Mouse (Mus musculus) forebrain, embryonic 16.5 days (tissue): ENCODE measurements around the gene Sec14l3. TPM values are rescaled to one million over a fixed set of nuclear protein-coding genes. Genes with fewer than 3 reads are reported as not detected.

Experiments used
- ATAC-seq: fragments of 200-750 bp; cut with Nextera tagmentation; 2 replicates; pipeline ENCODE4 v1.8.0; 2017; ENCODE audit warnings: mild to moderate bottlenecking, moderate library complexity
- H3K27ac ChIP-seq: fragments of 300-500 bp; sonication (generic); 2 replicates; pipeline ENCODE4 v1.5.1; 2014; ENCODE audit warnings: low read length, control low read depth
- H3K27me3 ChIP-seq: fragments of 300-500 bp; sonication (generic); replicated peaks from 2 replicates; pipeline ENCODE4 v1.6.1; 2014; ENCODE audit warnings: low read length; ENCODE audit not compliant: control insufficient read depth, insufficient read depth
- H3K36me3 ChIP-seq: fragments of 300-500 bp; sonication (generic); 2 replicates; pipeline ENCODE4 v1.6.1; 2014; ENCODE audit not compliant: control insufficient read depth, insufficient read depth
- H3K4me1 ChIP-seq: fragments of 300-500 bp; sonication (generic); replicated peaks from 2 replicates; pipeline ENCODE4 v1.6.1; 2014; ENCODE audit warnings: low read length; ENCODE audit not compliant: control insufficient read depth, insufficient read depth
- H3K4me2 ChIP-seq: fragments of 300-500 bp; sonication (generic); 2 replicates; pipeline ENCODE4 v1.6.1; 2014; ENCODE audit warnings: mild to moderate bottlenecking, low read length, control low read depth
- H3K4me3 ChIP-seq: fragments of 300-500 bp; sonication (generic); replicated peaks from 2 replicates; pipeline ENCODE4 v1.5.1; 2014; ENCODE audit warnings: mild to moderate bottlenecking, low read length, control low read depth
- H3K9ac ChIP-seq: fragments of 300-500 bp; sonication (generic); replicated peaks from 2 replicates; pipeline ENCODE4 v1.6.1; 2014; ENCODE audit warnings: low read depth, low read length, control low read depth
- H3K9me3 ChIP-seq: fragments of 300-500 bp; sonication (generic); 2 replicates; pipeline ENCODE4 v1.6.1; 2016; ENCODE audit warnings: low read length; ENCODE audit not compliant: control insufficient read depth
- WGBS: fragments of 180-500 bp; shearing (Covaris S2); extraction: QIAGEN DNeasy Blood & Tissue Kit; methylation state at CpG from one replicate; pipeline ENCODE4 v1.1.7; 2014; 5-methylcytosine and 5-hydroxymethylcytosine counted together
- polyA plus RNA-seq: library from polyadenylated mRNA; unstranded; fragments of >200 nt; fragmentation: Nextera tagmentation; extraction: Ambion mirVana; gene quantifications from 2 replicates; pipeline ENCODE4 v1.2.1, GENCODE M21; 2015

The Sec14l3 gene
- polyA plus RNA-seq, 1 experiment from 2014 or later = 2.8 TPM

GRCm38 (mm10) chr11:4033471-4033870 lies 31.2 kb upstream of the Sec14l3 start:
- Histone ChIP-seq H3K36me3 (no peaks in the 10 kb centered on the region), H3K27me3 (no peaks in the 10 kb centered on the region), H3K9ac (no peak overlapping the region), H3K4me2 (no peak overlapping the region), H3K4me3 (no peak overlapping the region), H3K9me3 (no peaks in the 10 kb centered on the region), H3K4me1 (no peaks in the 10 kb centered on the region), H3K27ac (no peak overlapping the region)
- WGBS = 74% methylated on average over 7 of the region's 7 CpGs
- no peak for ATAC-seq

DNA sequence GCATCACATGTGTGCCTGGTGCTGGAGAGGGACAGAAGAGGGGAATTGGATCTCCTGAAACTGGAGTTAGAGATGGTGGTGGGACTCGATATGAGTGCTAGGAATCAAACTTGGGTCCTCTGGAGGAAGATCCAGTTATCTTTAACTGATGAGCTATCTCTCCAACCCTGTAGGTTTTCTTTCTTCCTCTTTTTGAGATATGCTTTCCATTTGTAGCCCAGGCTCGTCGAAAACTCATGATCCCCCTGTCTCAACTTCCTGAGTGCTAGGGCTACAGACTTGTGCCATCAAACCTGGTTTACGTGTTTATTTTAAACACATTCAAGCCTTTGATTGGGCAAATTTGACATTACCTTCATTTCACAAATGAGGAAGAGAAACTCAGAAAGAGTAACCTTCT lies 30.5 kb upstream of the Sec14l3 start:
- Histone ChIP-seq H3K27me3 (no peaks in the 10 kb centered on the region), H3K36me3 (no peaks in the 10 kb centered on the region), H3K4me2 (no peak overlapping the region), H3K27ac (no peak overlapping the region), H3K4me1 (no peaks in the 10 kb centered on the region), H3K9me3 (no peaks in the 10 kb centered on the region), H3K4me3 (no peak overlapping the region), H3K9ac (no peak overlapping the region)
- 91% methylated on average over 4 of the region's 4 CpGs for WGBS
- ATAC-seq = no peak

DNA sequence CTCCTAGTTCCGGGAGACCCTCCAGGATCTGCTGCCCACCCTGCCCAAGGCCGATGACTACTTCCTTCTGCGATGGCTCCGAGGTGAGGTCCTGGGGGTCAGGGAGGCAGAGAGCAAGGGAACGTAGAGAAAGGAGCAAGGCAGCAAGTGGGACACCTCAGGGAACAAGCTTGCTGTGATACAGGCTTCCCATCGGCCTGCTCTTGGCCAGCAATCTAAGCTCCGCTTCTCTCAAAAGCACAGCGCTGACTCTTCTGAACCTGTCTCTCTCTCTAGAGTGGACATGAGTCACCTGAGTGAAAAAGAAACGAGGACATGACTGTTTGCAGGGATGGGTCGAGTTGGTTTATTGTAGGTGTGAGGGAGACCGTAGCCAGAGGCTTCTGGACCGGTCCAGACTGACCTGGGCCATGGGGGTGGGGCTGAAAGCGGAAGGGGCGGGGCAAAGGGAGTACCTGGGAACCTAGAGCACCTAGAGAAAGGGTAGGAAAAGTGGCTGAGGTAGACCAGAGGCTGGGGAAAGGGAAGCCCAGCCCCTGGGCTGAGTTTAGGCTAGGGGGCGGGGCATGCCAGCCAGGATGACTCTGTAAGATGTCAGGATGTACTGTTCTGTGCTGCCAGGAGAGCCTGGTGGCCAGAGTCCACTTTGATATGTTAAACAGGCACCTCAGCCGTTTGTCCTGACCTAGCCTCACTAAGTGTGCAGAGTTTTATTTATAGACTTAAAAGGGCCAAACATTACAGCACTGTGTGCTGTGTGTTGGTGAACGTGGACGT lies 29.3 kb upstream of the Sec14l3 start:
- Histone ChIP-seq H3K9me3 (no peaks in the 10 kb centered on the region), H3K27ac (no peak overlapping the region), H3K4me1 (no peaks in the 10 kb centered on the region), H3K4me2 (no peak overlapping the region), H3K4me3 (no peak overlapping the region), H3K27me3 (no peaks in the 10 kb centered on the region), H3K36me3 (no peaks in the 10 kb centered on the region), H3K9ac (no peak overlapping the region)
- 69% methylated on average over 18 of the region's 18 CpGs for WGBS
- no peak for ATAC-seq

GRCm38 (mm10) chr11:4035916-4036315 lies 28.7 kb upstream of the Sec14l3 start:
- Histone ChIP-seq H3K9me3 (no peaks in the 10 kb centered on the region), H3K27ac (no peak overlapping the region), H3K4me3 (no peak overlapping the region), H3K36me3 (no peaks in the 10 kb centered on the region), H3K27me3 (no peaks in the 10 kb centered on the region), H3K4me2 (no peak overlapping the region), H3K9ac (no peak overlapping the region), H3K4me1 (no peaks in the 10 kb centered on the region)
- WGBS = 93% methylated on average over 6 of the region's 6 CpGs
- ATAC-seq = no peak

DNA sequence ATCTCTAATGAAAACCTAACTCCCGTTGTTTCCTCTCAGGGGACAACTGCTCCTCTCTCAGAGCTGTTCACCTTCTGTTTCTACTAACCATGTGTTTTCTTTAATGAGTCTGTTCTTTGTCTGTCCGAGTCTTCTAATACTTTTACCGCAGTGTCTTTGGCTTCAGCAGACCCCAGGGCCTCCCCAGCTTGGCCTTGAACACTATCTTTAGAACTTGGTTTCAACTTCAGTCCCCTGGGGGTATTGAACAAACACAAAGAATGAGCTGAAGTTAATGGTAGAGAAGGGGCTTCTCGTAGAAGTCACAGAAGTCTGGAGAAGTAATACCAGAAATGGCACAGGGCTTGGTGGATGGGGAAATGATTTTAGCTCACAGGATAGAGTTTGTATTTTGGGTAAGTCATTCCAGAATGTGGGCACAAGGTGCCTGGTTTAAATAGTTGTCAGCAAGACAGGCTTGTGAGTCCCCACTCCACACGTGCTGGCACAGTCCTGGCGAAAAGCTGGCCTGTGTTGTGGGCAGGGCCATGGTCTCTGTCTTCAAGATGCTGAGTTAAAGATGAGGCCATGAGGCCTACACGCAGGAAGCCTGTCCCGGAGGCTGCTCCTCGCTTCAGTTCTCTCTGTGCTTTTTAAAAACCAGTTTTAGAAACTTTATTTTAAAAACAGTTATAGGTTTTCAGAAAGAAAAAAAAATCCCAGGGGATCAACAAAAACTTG lies 28.1 kb upstream of the Sec14l3 start:
- no peak overlapping the region for H3K4me2 ChIP-seq
- H3K9me3 ChIP-seq = no peaks in the 10 kb centered on the region
- WGBS = 74% methylated on average over 9 of the region's 9 CpGs
- no peak overlapping the region for H3K4me3 ChIP-seq
- no peak overlapping the region for H3K27ac ChIP-seq
- no peaks in the 10 kb centered on the region for H3K4me1 ChIP-seq
- ATAC-seq = no peak
- H3K9ac ChIP-seq = no peak overlapping the region
- H3K36me3 ChIP-seq = no peaks in the 10 kb centered on the region
- no peaks in the 10 kb centered on the region for H3K27me3 ChIP-seq

- H3K4me1 ChIP-seq = no peaks in the 10 kb centered on the region
- H3K9me3 ChIP-seq = no peaks in the 10 kb centered on the region
- H3K9ac ChIP-seq = no peak overlapping the region
- no peak overlapping the region for H3K4me3 ChIP-seq
- no peak overlapping the region for H3K4me2 ChIP-seq
- 89% methylated on average over 4 of the region's 4 CpGs for WGBS
- no peak overlapping the region for H3K27ac ChIP-seq
- H3K27me3 ChIP-seq = no peaks in the 10 kb centered on the region
- no peaks in the 10 kb centered on the region for H3K36me3 ChIP-seq
- no peak for ATAC-seq
These were observed 24.7 kb upstream of the Sec14l3 start for GRCm38 (mm10) chr11:4039951-4040350.

GRCm38 (mm10) chr11:4041123-4041625 lies 23.5 kb upstream of the Sec14l3 start:
- H3K4me1 ChIP-seq = no peaks in the 10 kb centered on the region
- no peak overlapping the region for H3K27ac ChIP-seq
- H3K4me2 ChIP-seq = no peak overlapping the region
- no peaks in the 10 kb centered on the region for H3K36me3 ChIP-seq
- H3K9ac ChIP-seq = no peak overlapping the region
- no peaks in the 10 kb centered on the region for H3K9me3 ChIP-seq
- no peak for ATAC-seq
- H3K27me3 ChIP-seq = no peaks in the 10 kb centered on the region
- H3K4me3 ChIP-seq = no peak overlapping the region
- 81% methylated on average over 6 of the region's 6 CpGs for WGBS

DNA sequence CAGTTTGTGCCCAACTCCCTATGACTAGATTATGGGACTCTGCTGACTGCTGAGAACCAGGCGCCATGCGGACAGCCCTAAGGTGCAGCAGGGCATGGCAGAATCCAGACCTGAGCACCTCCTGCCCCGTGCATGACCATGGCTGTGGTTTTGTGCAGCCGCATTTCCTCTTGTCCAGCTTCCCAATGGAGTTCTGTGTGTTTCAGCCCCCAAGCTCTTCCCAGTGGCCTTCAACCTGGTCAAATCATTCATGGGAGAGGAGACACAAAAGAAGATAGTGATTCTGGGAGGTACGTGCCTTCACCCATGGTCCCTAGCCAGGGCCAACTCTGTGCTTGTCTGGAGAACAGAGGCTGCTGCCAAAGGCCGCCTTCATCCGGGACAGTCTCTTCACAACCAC lies 21.6 kb upstream of the Sec14l3 start:
- Histone ChIP-seq H3K9ac (no peak overlapping the region), H3K27ac (no peak overlapping the region), H3K9me3 (no peaks in the 10 kb centered on the region), H3K36me3 (no peaks in the 10 kb centered on the region), H3K4me2 (no peak overlapping the region), H3K27me3 (no peaks in the 10 kb centered on the region), H3K4me3 (no peak overlapping the region), H3K4me1 (no peaks in the 10 kb centered on the region)
- WGBS = 89% methylated on average over 7 of the region's 7 CpGs
- ATAC-seq = no peak

DNA sequence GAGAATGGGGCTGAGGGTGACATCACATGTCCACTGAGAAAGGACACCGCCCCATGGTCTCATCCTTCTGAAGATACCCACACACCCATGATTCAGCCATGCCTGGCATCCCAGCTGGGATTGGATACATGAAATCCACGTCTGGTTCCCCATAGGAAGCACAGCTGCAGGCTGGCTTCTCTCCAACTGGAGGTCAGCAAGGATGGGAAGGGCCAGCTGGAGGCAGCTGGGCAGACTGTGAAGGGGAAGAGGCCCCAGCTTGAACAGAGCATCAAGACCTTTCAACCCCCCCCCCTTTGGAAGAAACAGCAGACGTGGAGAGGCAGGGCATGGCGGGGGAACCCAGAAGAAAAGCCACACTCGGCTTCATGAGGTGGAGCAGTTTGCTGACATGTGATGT lies 18.1 kb upstream of the Sec14l3 start:
- 66% methylated on average over 5 of the region's 5 CpGs for WGBS
- no peaks in the 10 kb centered on the region for H3K27me3 ChIP-seq

More for the DNA sequence above, 18.1 kb upstream of the Sec14l3 start:
- H3K4me2 ChIP-seq = no peak overlapping the region
- no peaks in the 10 kb centered on the region for H3K4me1 ChIP-seq
- no peaks in the 10 kb centered on the region for H3K36me3 ChIP-seq
- no peaks in the 10 kb centered on the region for H3K9me3 ChIP-seq
- H3K27ac ChIP-seq = no peak overlapping the region
- no peak overlapping the region for H3K9ac ChIP-seq
- H3K4me3 ChIP-seq = no peak overlapping the region
- no peak for ATAC-seq
